Mouse (Mus musculus) gastrocnemius, adult 8-10 months (tissue): Measurements from ENCODE around the gene Fgb. TPM values are rescaled to one million over a fixed set of nuclear protein-coding genes. Genes with fewer than 3 reads are reported as not detected.

Source experiments
- total RNA-seq, 4 experiments: library from RNA; stranded (reverse); gene quantifications; 2 replicates each; pipeline ENCODE4 v1.2.4; 2022

Gene Fgb
- total RNA-seq, 4 experiments from 2014 or later = 0.32 TPM; not detected in 3

Other genes starting within 250 kb of the Fgb start
- under 1 TPM in 1 of 4 experiments, not detected in 3; 0.13 TPM for gene Rbm46, start 173.4 kb downstream of the Fgb start, total RNA-seq
- not detected for gene Lrat, start 145.9 kb downstream of the Fgb start, total RNA-seq
- gene Fgg, start 42.1 kb downstream of the Fgb start, total RNA-seq = under 1 TPM in 1 of 4 experiments, not detected in 3; 0.70 TPM
- under 1 TPM in 1 of 4 experiments, not detected in 3; 0.94 TPM for gene Fga, start 23.8 kb downstream of the Fgb start, total RNA-seq
- gene Plrg1, start 5.7 kb upstream of the Fgb start, total RNA-seq = 10 to 100 TPM; 18.0 to 21.7 (median 20.1) TPM
- gene Dchs2, start 78.1 kb upstream of the Fgb start, total RNA-seq = under 1 TPM; 0.36 to 0.63 (median 0.39) TPM